Mouse (Mus musculus) brain, embryonic 14.5 days (tissue): ENCODE results near the gene Kcnk1. TPM values are rescaled to one million over a fixed set of nuclear protein-coding genes. Genes with fewer than 3 reads are reported as not detected.

Experiments used
- DNase-seq: peaks from one replicate; pipeline ENCODE4 v3.0.0-alpha.2; 2011; ENCODE audit warnings: low read depth
- CTCF ChIP-seq: fragments of 200-500 bp; IDR thresholded peaks from 2 replicates; pipeline ENCODE4 v1.5.1; 2012; ENCODE audit warnings: inconsistent platforms, mild to moderate bottlenecking, moderate library complexity, borderline replicate concordance; ENCODE audit not compliant: insufficient read depth, insufficient read length; ENCODE audit errors: extremely low read depth
- POLR2A ChIP-seq: fragments of 200-500 bp; IDR thresholded peaks from 2 replicates; pipeline ENCODE4 v1.6.1; 2012; ENCODE audit warnings: mild to moderate bottlenecking, inconsistent platforms, borderline replicate concordance; ENCODE audit not compliant: poor library complexity, insufficient read depth, insufficient read length, severe bottlenecking; ENCODE audit errors: extremely low read depth
- polyA plus RNA-seq: library from polyadenylated mRNA; depleted of rRNA; stranded (reverse); fragments of >200 nt; gene quantifications from 2 replicates; pipeline ENCODE4 v1.2.3, GENCODE M21; 2012

Gene Kcnk1
- polyA plus RNA-seq, 1 experiment: 11.3 TPM

GRCm38 (mm10) chr8:125963807-125964211 is 31.2 kb upstream of the Kcnk1 start:
- TF ChIP-seq CTCF (no peak), POLR2A (no peak)
- DNase-seq: peak; percentile 28

- TF ChIP-seq CTCF: no peak
- no peak for TF ChIP-seq POLR2A
- DNase-seq: no peak
Measured at GRCm38 (mm10) chr8:125971336-125971735, 23.6 kb upstream of the Kcnk1 start.

- TF ChIP-seq POLR2A (no peak), CTCF (no peak)
Measured at GRCm38 (mm10) chr8:125975981-125976380, 19.0 kb upstream of the Kcnk1 start.

GRCm38 (mm10) chr8:125980826-125981225 is 14.1 kb upstream of the Kcnk1 start:
- DNase-seq: no peak
- TF ChIP-seq CTCF (no peak), POLR2A (no peak)

More at GRCm38 (mm10) chr8:125975981-125976380, 19.0 kb upstream of the Kcnk1 start:
- no peak for DNase-seq

- DNase-seq: no peak
- TF ChIP-seq POLR2A: no peak
- TF ChIP-seq CTCF: no peak
Measured at GRCm38 (mm10) chr8:125983515-125983914, 11.5 kb upstream of the Kcnk1 start.

- DNase-seq: no peak
- TF ChIP-seq CTCF (no peak), POLR2A (no peak)
Measured at GRCm38 (mm10) chr8:125984140-125984539, 10.8 kb upstream of the Kcnk1 start.

GRCm38 (mm10) chr8:125985364-125985763 is 9.6 kb upstream of the Kcnk1 start:
- TF ChIP-seq POLR2A (no peak), CTCF (no peak)
- DNase-seq: peak; percentile 33

- DNase-seq: peak; percentile 55
Measured at GRCm38 (mm10) chr8:125986999-125987589, 7.9 kb upstream of the Kcnk1 start.

GRCm38 (mm10) chr8:125987996-125988395 is 7.0 kb upstream of the Kcnk1 start:
- DNase-seq: no peak
- TF ChIP-seq POLR2A (no peak), CTCF (no peak)

More at GRCm38 (mm10) chr8:125986999-125987589, 7.9 kb upstream of the Kcnk1 start:
- TF ChIP-seq CTCF (no peak), POLR2A (no peak)

GRCm38 (mm10) chr8:125993636-125994035 is 1.3 kb upstream of the Kcnk1 start:
- no peak for DNase-seq
- TF ChIP-seq CTCF (no peak), POLR2A (no peak)

- no peak for TF ChIP-seq CTCF
- DNase-seq: no peak
Measured at GRCm38 (mm10) chr8:125996031-125996839, 1.3 kb downstream of the Kcnk1 start.

- no peak for DNase-seq
- TF ChIP-seq POLR2A (no peak), CTCF (no peak)
Measured at GRCm38 (mm10) chr8:125996980-125997379, 2.0 kb downstream of the Kcnk1 start.
